Mouse (Mus musculus) brain, embryonic 14.5 days (tissue): ENCODE results near the gene Tmem86a. TPM values are rescaled to one million over a fixed set of nuclear protein-coding genes. Genes with fewer than 3 reads are reported as not detected.

Experiments used
- DNase-seq: peaks from one replicate; pipeline ENCODE4 v3.0.0-alpha.2; 2011; ENCODE audit warnings: low read depth
- CTCF ChIP-seq: fragments of 200-500 bp; IDR thresholded peaks from 2 replicates; pipeline ENCODE4 v1.5.1; 2012; ENCODE audit warnings: inconsistent platforms, mild to moderate bottlenecking, moderate library complexity, borderline replicate concordance; ENCODE audit not compliant: insufficient read depth, insufficient read length; ENCODE audit errors: extremely low read depth
- POLR2A ChIP-seq: fragments of 200-500 bp; IDR thresholded peaks from 2 replicates; pipeline ENCODE4 v1.6.1; 2012; ENCODE audit warnings: mild to moderate bottlenecking, inconsistent platforms, borderline replicate concordance; ENCODE audit not compliant: poor library complexity, insufficient read depth, insufficient read length, severe bottlenecking; ENCODE audit errors: extremely low read depth
- polyA plus RNA-seq: library from polyadenylated mRNA; depleted of rRNA; stranded (reverse); fragments of >200 nt; gene quantifications from 2 replicates; pipeline ENCODE4 v1.2.3, GENCODE M21; 2012

Tmem86a gene
- polyA plus RNA-seq, 1 experiment, result 17.4 TPM

GRCm38 (mm10) chr7:47030517-47031193, 19.7 kb upstream of the Tmem86a start:
- no peak for TF ChIP-seq POLR2A
- no peak for TF ChIP-seq CTCF
- peak; percentile 54 for DNase-seq

- TF ChIP-seq CTCF (no peak), POLR2A (no peak)
- no peak for DNase-seq
These were observed 19.0 kb upstream of the Tmem86a start for GRCm38 (mm10) chr7:47031371-47031770.

- TF ChIP-seq POLR2A, result no peak
- DNase-seq, result no peak
These were observed 15.5 kb upstream of the Tmem86a start for GRCm38 (mm10) chr7:47034785-47035384.

GRCm38 (mm10) chr7:47035426-47035825, 15.0 kb upstream of the Tmem86a start:
- no peak for DNase-seq
- TF ChIP-seq POLR2A, result no peak
- no peak for TF ChIP-seq CTCF

- no peak for DNase-seq
- TF ChIP-seq POLR2A, result no peak
- no peak for TF ChIP-seq CTCF
These were observed 8.7 kb upstream of the Tmem86a start for GRCm38 (mm10) chr7:47041706-47042105.

- DNase-seq, result no peak
- TF ChIP-seq CTCF (no peak), POLR2A (no peak)
These were observed 8.3 kb upstream of the Tmem86a start for GRCm38 (mm10) chr7:47042121-47042520.

GRCm38 (mm10) chr7:47042823-47043490, 7.4 kb upstream of the Tmem86a start:
- DNase-seq, result no peak
- TF ChIP-seq POLR2A (no peak), CTCF (no peak)

GRCm38 (mm10) chr7:47050766-47051165, 365 bp downstream of the Tmem86a start:
- TF ChIP-seq CTCF, result no peak
- no peak for TF ChIP-seq POLR2A
- DNase-seq, result no peak

- TF ChIP-seq CTCF, result no peak
- no peak for TF ChIP-seq POLR2A
- DNase-seq, result peak; percentile 77
These were observed 1.2 kb downstream of the Tmem86a start for GRCm38 (mm10) chr7:47051404-47052151.

GRCm38 (mm10) chr7:47052276-47052675, 1.9 kb downstream of the Tmem86a start:
- TF ChIP-seq POLR2A, result no peak
- no peak for TF ChIP-seq CTCF
- DNase-seq, result no peak

- no peak for DNase-seq
These were observed 2.9 kb downstream of the Tmem86a start for GRCm38 (mm10) chr7:47053287-47053686.

More at GRCm38 (mm10) chr7:47053287-47053686, 2.9 kb downstream of the Tmem86a start:
- TF ChIP-seq POLR2A, result no peak
- no peak for TF ChIP-seq CTCF
